Mouse (Mus musculus): Measurements from ENCODE around the gene Cmklr1. TPM values are rescaled to one million over a fixed set of nuclear protein-coding genes. Genes with fewer than 3 reads are reported as not detected.

Gene Cmklr1
- polyA plus RNA-seq, 1 experiment from 2014 or later: 7.5 TPM

DNA sequence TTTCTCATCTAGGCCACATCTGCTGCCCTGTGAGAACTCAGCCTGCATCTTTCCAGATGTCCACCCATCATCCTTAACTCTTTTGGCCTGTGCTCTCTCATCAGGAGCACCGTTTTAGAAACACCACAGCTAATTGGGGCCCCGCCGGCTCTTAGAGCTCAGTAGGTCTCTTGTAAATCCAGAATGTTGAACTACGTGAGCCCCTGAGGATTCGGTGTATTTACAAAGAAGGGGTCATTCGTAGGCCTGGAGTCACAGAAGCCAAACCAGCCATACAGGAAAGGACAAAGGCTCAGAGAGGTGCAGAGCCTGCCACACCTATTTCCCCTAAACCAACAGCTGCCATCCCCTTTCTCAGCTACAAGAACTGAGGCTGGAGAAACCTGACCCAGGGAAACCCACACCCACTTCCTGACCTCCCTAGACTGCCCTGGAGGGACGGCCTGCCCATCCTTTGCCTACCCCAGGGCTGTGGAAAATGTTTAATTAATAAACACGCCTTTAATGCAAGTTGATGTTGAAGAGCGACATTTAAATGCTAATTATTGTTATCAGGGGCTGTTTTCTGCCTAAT lies 53.4 kb downstream of the Cmklr1 start:
- H3K4me3 ChIP-seq (replicated peaks; ENCODE audit: low read depth, low read length): no peak overlapping the region
- no peaks in the 10 kb centered on the region for H3K27me3 ChIP-seq (ENCODE audit: insufficient read depth, low read length)
- no peaks in the 10 kb centered on the region for H3K4me1 ChIP-seq (replicated peaks; ENCODE audit: insufficient read depth, low read length)
- WGBS: 60% methylated on average over 9 of the region's 9 CpGs
- ATAC-seq (replicated peaks; ENCODE audit: low FRiP score, low read depth): no peak
- H3K36me3 ChIP-seq (ENCODE audit: insufficient read depth, low read length): no peaks in the 10 kb centered on the region
- H3K9ac ChIP-seq (ENCODE audit: low read depth, low read length): no peak overlapping the region
- no peaks in the 10 kb centered on the region for H3K9me3 ChIP-seq (replicated peaks; ENCODE audit: low read length)
- H3K4me2 ChIP-seq (ENCODE audit: low read length): no peak overlapping the region
- no peak for TF ChIP-seq CTCF (IDR thresholded peaks at IDR 0.05; ENCODE audit: low read depth)
- DNase-seq (ENCODE audit: low spot score): no peak
- H3K27ac ChIP-seq: no peak overlapping the region

DNA sequence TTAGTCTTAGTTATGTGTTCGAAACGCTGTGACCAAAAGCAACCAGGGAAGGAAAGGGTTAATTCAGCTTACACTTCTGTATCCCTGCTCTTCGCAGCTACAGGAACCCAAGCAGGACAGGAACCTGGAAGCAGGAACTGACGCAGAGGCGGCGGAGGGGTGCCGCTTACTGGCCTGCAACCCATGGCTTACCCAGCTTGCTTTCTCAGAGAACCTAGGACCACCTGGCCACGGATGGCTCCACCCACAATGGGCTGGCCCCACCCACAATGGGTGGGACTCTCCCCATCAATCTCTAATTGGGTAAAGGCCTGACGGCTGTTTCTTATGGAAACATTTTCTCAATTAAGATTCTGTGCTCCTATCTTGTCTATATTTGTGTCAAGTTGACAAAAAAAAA lies 54.0 kb downstream of the Cmklr1 start:
- Histone ChIP-seq H3K27me3 (ENCODE audit: insufficient read depth, low read length) (no peaks in the 10 kb centered on the region), H3K4me1 (replicated peaks; ENCODE audit: insufficient read depth, low read length) (no peaks in the 10 kb centered on the region), H3K4me3 (replicated peaks; ENCODE audit: low read depth, low read length) (no peak overlapping the region), H3K27ac (no peak overlapping the region), H3K9ac (ENCODE audit: low read depth, low read length) (no peak overlapping the region), H3K4me2 (ENCODE audit: low read length) (no peak overlapping the region), H3K9me3 (replicated peaks; ENCODE audit: low read length) (no peaks in the 10 kb centered on the region), H3K36me3 (ENCODE audit: insufficient read depth, low read length) (no peaks in the 10 kb centered on the region)
- ATAC-seq (replicated peaks; ENCODE audit: low FRiP score, low read depth) (no peak), DNase-seq (ENCODE audit: low spot score) (no peak)
- 82% methylated on average over 9 of the region's 9 CpGs for WGBS
- TF ChIP-seq CTCF (IDR thresholded peaks at IDR 0.05; ENCODE audit: low read depth): no peak

DNA sequence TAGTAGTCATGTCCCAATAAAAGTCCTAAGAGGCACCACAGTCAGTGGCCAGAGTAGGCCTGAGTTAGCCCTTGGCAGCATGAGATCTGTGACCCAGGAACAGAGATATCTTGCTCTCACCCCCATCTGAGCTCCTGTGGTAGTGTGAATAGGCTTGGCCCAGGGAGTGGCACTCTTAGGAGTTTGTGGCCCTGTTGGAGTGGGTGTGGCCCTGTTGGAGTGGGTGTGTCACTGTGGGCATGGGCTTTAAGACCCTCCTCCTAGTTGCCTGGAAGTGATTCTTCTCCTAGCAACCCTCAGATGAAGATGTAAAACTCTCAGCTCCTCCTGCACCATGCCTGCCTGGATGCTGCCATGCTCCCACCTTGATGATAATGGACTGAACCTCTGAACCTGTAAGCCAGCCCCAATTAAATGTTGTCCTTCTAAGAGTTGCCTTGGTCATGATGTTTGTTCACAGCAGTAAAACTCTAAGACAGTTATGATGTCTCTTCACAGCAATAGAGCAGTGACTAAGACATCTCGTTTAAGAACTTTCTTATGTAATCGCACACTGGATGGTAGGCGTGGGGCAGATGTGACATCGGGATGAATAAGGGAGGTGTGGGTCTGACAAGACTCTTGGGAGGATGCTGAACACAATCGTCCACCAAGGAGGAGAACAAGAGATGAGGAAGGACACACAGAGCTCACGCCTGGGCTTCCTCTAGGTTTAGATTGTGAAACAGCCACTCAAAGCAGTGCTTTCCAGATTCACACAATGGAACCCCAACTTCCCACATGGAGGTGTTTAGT lies 56.1 kb downstream of the Cmklr1 start:
- H3K27me3 ChIP-seq (ENCODE audit: insufficient read depth, low read length): no peaks in the 10 kb centered on the region
- 86% methylated on average over 6 of the region's 6 CpGs for WGBS
- H3K9me3 ChIP-seq (replicated peaks; ENCODE audit: low read length): no peaks in the 10 kb centered on the region
- no peak overlapping the region for H3K27ac ChIP-seq
- no peak for TF ChIP-seq CTCF (IDR thresholded peaks at IDR 0.05; ENCODE audit: low read depth)
- H3K4me1 ChIP-seq (replicated peaks; ENCODE audit: insufficient read depth, low read length): no peaks in the 10 kb centered on the region
- H3K9ac ChIP-seq (ENCODE audit: low read depth, low read length): no peak overlapping the region
- H3K4me3 ChIP-seq (replicated peaks; ENCODE audit: low read depth, low read length): no peak overlapping the region
- no peaks in the 10 kb centered on the region for H3K36me3 ChIP-seq (ENCODE audit: insufficient read depth, low read length)
- ATAC-seq (replicated peaks; ENCODE audit: low FRiP score, low read depth) (no peak), DNase-seq (ENCODE audit: low spot score) (no peak)
- H3K4me2 ChIP-seq (ENCODE audit: low read length): no peak overlapping the region

DNA sequence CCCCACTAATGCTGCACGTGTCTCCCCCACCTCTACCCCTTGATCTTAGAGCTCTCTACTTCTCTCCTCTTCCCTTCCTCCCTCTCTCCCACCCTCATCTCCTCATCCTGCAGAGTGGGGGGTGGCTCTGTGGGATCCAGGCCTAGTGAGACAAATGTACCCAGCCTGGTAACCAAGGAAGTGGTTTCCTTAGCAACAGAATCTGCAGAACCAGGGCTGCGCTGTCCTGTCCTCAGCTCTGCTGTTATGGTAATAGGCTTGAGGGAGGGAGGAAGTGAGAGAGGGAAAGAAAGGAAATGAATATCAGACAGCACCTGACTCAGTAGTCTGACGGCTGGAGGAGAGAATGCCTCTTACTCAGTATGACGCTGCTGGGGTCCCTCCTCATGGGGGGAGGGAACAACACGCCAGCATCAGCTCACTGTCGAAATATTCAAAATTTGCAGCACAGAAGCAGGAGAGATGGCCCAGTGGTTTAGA lies 58.4 kb downstream of the Cmklr1 start:
- H3K27ac ChIP-seq: no peak overlapping the region
- H3K9ac ChIP-seq (ENCODE audit: low read depth, low read length): no peak overlapping the region
- 32% methylated on average over 6 of the region's 6 CpGs for WGBS
- ATAC-seq (replicated peaks; ENCODE audit: low FRiP score, low read depth) (no peak), DNase-seq (ENCODE audit: low spot score) (no peak)
- no peaks in the 10 kb centered on the region for H3K27me3 ChIP-seq (ENCODE audit: insufficient read depth, low read length)
- no peaks in the 10 kb centered on the region for H3K9me3 ChIP-seq (replicated peaks; ENCODE audit: low read length)
- H3K4me3 ChIP-seq (replicated peaks; ENCODE audit: low read depth, low read length): no peak overlapping the region
- H3K36me3 ChIP-seq (ENCODE audit: insufficient read depth, low read length): no peaks in the 10 kb centered on the region
- no peak for TF ChIP-seq CTCF (IDR thresholded peaks at IDR 0.05; ENCODE audit: low read depth)
- no peak overlapping the region for H3K4me2 ChIP-seq (ENCODE audit: low read length)
- H3K4me1 ChIP-seq (replicated peaks; ENCODE audit: insufficient read depth, low read length): no peaks in the 10 kb centered on the region

DNA sequence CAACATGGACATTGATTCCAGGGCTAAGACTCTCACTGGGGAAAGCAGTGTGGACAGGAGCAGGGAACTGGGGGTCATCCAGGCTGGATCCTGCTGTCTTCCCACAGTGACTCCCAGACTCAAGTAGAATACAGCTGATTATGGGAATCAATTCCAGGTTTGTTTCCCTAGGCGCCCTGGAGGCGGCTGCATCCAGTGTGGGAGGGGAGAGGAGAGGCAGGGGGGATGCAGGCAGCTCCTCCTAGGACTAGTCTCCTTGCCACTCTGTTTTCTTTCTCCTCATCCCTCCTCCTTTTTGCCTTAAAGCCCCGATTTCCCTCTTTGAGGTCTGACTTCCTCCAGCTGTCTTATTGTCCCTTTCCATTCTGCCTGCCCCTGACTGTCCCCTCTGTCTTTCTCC lies 59.1 kb downstream of the Cmklr1 start:
- DNase-seq (ENCODE audit: low spot score) (no peak), ATAC-seq (replicated peaks; ENCODE audit: low FRiP score, low read depth) (no peak)
- Histone ChIP-seq H3K4me1 (replicated peaks; ENCODE audit: insufficient read depth, low read length) (no peaks in the 10 kb centered on the region), H3K4me2 (ENCODE audit: low read length) (no peak overlapping the region), H3K36me3 (ENCODE audit: insufficient read depth, low read length) (no peaks in the 10 kb centered on the region), H3K9me3 (replicated peaks; ENCODE audit: low read length) (no peaks in the 10 kb centered on the region), H3K9ac (ENCODE audit: low read depth, low read length) (no peak overlapping the region), H3K27me3 (ENCODE audit: insufficient read depth, low read length) (no peaks in the 10 kb centered on the region), H3K27ac (no peak overlapping the region), H3K4me3 (replicated peaks; ENCODE audit: low read depth, low read length) (no peak overlapping the region)
- TF ChIP-seq CTCF (IDR thresholded peaks at IDR 0.05; ENCODE audit: low read depth): no peak
- WGBS: 5% methylated on average over 1 of the region's 3 CpGs

DNA sequence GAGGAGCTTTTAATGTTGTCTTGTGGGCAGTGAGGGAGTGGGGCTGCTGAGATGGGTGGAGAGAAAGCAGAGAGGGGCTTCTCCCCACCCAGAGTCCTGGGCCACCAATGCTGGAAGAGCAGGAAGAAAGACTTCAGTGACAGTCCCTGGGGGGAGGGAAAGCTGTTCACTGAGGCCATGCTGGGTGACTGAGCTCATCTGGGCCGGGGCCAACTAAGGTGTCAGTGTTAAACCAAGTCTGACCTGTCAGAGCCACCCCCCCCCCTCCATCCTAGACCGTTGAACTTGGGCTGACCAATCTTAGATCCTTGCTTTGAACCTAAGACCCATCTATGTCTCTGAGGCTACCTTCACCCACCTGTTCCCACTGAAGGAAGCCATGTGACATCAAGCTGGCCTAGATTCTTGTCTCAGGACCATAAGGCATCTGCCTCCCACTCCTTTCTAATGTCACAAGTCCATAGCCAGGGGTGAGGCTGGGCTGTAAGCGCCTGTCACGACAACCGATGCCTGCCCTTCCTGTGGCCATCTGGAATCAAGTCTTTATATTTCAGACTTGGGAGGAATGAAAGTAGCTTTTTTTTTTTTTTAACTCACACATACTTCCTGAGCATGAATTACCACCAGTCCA lies 60.1 kb downstream of the Cmklr1 start:
- no peaks in the 10 kb centered on the region for H3K27me3 ChIP-seq (ENCODE audit: insufficient read depth, low read length)
- H3K4me2 ChIP-seq (ENCODE audit: low read length): no peak overlapping the region
- H3K9me3 ChIP-seq (replicated peaks; ENCODE audit: low read length): no peaks in the 10 kb centered on the region
- no peaks in the 10 kb centered on the region for H3K36me3 ChIP-seq (ENCODE audit: insufficient read depth, low read length)
- H3K27ac ChIP-seq: no peak overlapping the region
- H3K9ac ChIP-seq (ENCODE audit: low read depth, low read length): no peak overlapping the region
- DNase-seq (ENCODE audit: low spot score): no peak
- ATAC-seq (replicated peaks; ENCODE audit: low FRiP score, low read depth): no peak
- TF ChIP-seq CTCF (IDR thresholded peaks at IDR 0.05; ENCODE audit: low read depth): no peak
- H3K4me3 ChIP-seq (replicated peaks; ENCODE audit: low read depth, low read length): no peak overlapping the region
- H3K4me1 ChIP-seq (replicated peaks; ENCODE audit: insufficient read depth, low read length): no peaks in the 10 kb centered on the region
- 44% methylated on average over 5 of the region's 5 CpGs for WGBS

Data from kidney, postnatal 0 days (tissue).